Mouse (Mus musculus) ES-E14 (cell line): Measurements from ENCODE around the gene Rex1bd.

Source experiments
- HCFC1 ChIP-seq: IDR thresholded peaks from 2 replicates; pipeline ENCODE4 v1.6.1; 2012; ENCODE audit warnings: low read length, inconsistent platforms, borderline replicate concordance; ENCODE audit not compliant: insufficient read depth
- MAFK ChIP-seq: IDR thresholded peaks from 2 replicates; pipeline ENCODE4 v1.6.1; 2014; ENCODE audit warnings: mild to moderate bottlenecking, low read depth, low read length, inconsistent platforms; ENCODE audit not compliant: insufficient read depth
- ZC3H11A ChIP-seq: IDR thresholded peaks from 2 replicates; pipeline ENCODE4 v1.6.1; 2012; ENCODE audit warnings: low read depth, mild to moderate bottlenecking, inconsistent platforms, low read length, borderline replicate concordance
- ZNF384 ChIP-seq: IDR thresholded peaks from 2 replicates; pipeline ENCODE4 v1.6.1; 2012; ENCODE audit warnings: low read depth, low read length, inconsistent platforms

DNA sequence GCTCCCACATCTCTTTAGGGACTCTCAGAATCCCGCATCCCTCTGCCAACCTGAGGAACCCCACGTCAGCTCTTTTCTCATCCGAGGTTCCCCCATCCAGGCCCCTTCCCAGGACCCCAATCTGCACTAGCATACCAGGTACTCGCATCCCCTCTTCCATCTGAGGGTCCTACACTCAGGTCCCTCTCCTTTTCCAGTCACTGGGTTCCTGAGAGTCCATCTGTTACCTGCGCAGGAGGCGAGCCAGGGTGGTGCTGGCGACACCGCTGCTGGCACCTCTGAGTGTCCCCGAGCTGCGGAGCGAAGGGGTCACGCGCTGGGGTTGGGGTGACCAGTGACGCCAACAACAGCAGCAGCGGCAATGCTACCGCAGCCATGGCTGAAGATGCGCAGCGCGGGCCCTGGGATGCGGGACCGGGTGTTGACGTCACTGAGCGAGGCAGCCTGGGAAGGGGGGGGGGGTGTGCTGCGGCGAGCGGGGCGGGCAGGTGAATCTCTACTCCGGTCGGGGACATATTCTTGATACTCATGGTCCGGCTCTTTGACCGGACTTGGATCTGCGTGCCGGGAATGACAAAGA is 19.5 kb downstream of the Rex1bd start, which contains the start of gene Tmem59l:
- TF ChIP-seq ZC3H11A (no peak), HCFC1 (no peak), MAFK (no peak), ZNF384 (no peak)
